Mouse (Mus musculus): ENCODE data around the gene Mypop. TPM values are rescaled to one million over a fixed set of nuclear protein-coding genes. Genes with fewer than 3 reads are reported as not detected.

Mypop gene
- polyA plus RNA-seq, 1 experiment from 2014 or later, result 4.9 TPM

- H3K9ac ChIP-seq (ENCODE audit: low read depth, low read length), result peak overlapping the region; percentile 54
- peak; percentile 30; the same call in 1 of the 2 replicates for ATAC-seq (ENCODE audit: low FRiP score, low TSS enrichment)
- under 1% methylated on average over 20 of the region's 21 CpGs for WGBS
Observed at GRCm38 (mm10) chr7:18958384-18958766, 32.7 kb upstream of the Mypop start.

GRCm38 (mm10) chr7:18959446-18959845, 31.6 kb upstream of the Mypop start:
- H3K4me1 ChIP-seq (ENCODE audit: control insufficient read depth, insufficient read depth, low read length), result peaks cover 4% of the 10 kb centered on the region; the same call in 1 of the 2 replicates
- no peak for ATAC-seq (ENCODE audit: low FRiP score, low TSS enrichment)
- H3K27ac ChIP-seq (ENCODE audit: low read depth, low read length), result no peak overlapping the region
- WGBS, result 51% methylated on average over 8 of the region's 8 CpGs
- H3K4me2 ChIP-seq (replicated peaks; ENCODE audit: low read depth, low read length), result no peak overlapping the region
- H3K9ac ChIP-seq (ENCODE audit: low read depth, low read length), result no peak overlapping the region
- H3K36me3 ChIP-seq (ENCODE audit: control insufficient read depth, insufficient read depth, low read length), result no peaks in the 10 kb centered on the region
- H3K4me3 ChIP-seq (ENCODE audit: low read length), result no peak overlapping the region
- no peaks in the 10 kb centered on the region for H3K9me3 ChIP-seq (ENCODE audit: control insufficient read depth, low read length)
- peaks cover 78% of the 10 kb centered on the region for H3K27me3 ChIP-seq (ENCODE audit: control insufficient read depth, insufficient read depth, low read length)

More at GRCm38 (mm10) chr7:18958384-18958766, 32.7 kb upstream of the Mypop start:
- no peak overlapping the region for H3K27ac ChIP-seq (ENCODE audit: low read depth, low read length)
- H3K9me3 ChIP-seq (ENCODE audit: control insufficient read depth, low read length), result no peaks in the 10 kb centered on the region
- peaks cover 68% of the 10 kb centered on the region for H3K27me3 ChIP-seq (ENCODE audit: control insufficient read depth, insufficient read depth, low read length)
- H3K4me1 ChIP-seq (ENCODE audit: control insufficient read depth, insufficient read depth, low read length), result peaks cover 4% of the 10 kb centered on the region; the same call in 1 of the 2 replicates
- peak overlapping the region; percentile 61 for H3K4me3 ChIP-seq (ENCODE audit: low read length)
- H3K4me2 ChIP-seq (replicated peaks; ENCODE audit: low read depth, low read length), result peak overlapping the region; percentile 99
- no peaks in the 10 kb centered on the region for H3K36me3 ChIP-seq (ENCODE audit: control insufficient read depth, insufficient read depth, low read length)

GRCm38 (mm10) chr7:18962171-18962792, 28.8 kb upstream of the Mypop start:
- H3K4me2 ChIP-seq (replicated peaks; ENCODE audit: low read depth, low read length), result peak overlapping the region; percentile 42

GRCm38 (mm10) chr7:18962795-18963194, 28.2 kb upstream of the Mypop start:
- peak overlapping the region; percentile 13 for H3K4me3 ChIP-seq (ENCODE audit: low read length)
- no peak for ATAC-seq (ENCODE audit: low FRiP score, low TSS enrichment)
- H3K27ac ChIP-seq (ENCODE audit: low read depth, low read length), result no peak overlapping the region
- peaks cover 4% of the 10 kb centered on the region; the same call in 1 of the 2 replicates for H3K4me1 ChIP-seq (ENCODE audit: control insufficient read depth, insufficient read depth, low read length)
- no peaks in the 10 kb centered on the region for H3K36me3 ChIP-seq (ENCODE audit: control insufficient read depth, insufficient read depth, low read length)
- no peak overlapping the region for H3K9ac ChIP-seq (ENCODE audit: low read depth, low read length)
- H3K4me2 ChIP-seq (replicated peaks; ENCODE audit: low read depth, low read length), result peak overlapping the region; percentile 42
- H3K27me3 ChIP-seq (ENCODE audit: control insufficient read depth, insufficient read depth, low read length), result peaks cover 81% of the 10 kb centered on the region
- no peaks in the 10 kb centered on the region for H3K9me3 ChIP-seq (ENCODE audit: control insufficient read depth, low read length)
- WGBS, result 3% methylated on average over 20 of the region's 20 CpGs

More at GRCm38 (mm10) chr7:18962171-18962792, 28.8 kb upstream of the Mypop start:
- H3K9me3 ChIP-seq (ENCODE audit: control insufficient read depth, low read length), result no peaks in the 10 kb centered on the region
- no peak for ATAC-seq (ENCODE audit: low FRiP score, low TSS enrichment)
- peaks cover 86% of the 10 kb centered on the region for H3K27me3 ChIP-seq (ENCODE audit: control insufficient read depth, insufficient read depth, low read length)
- peak overlapping the region; percentile 13 for H3K4me3 ChIP-seq (ENCODE audit: low read length)
- H3K36me3 ChIP-seq (ENCODE audit: control insufficient read depth, insufficient read depth, low read length), result no peaks in the 10 kb centered on the region
- peaks cover 4% of the 10 kb centered on the region; the same call in 1 of the 2 replicates for H3K4me1 ChIP-seq (ENCODE audit: control insufficient read depth, insufficient read depth, low read length)
- H3K9ac ChIP-seq (ENCODE audit: low read depth, low read length), result no peak overlapping the region
- under 1% methylated on average over 17 of the region's 17 CpGs for WGBS
- no peak overlapping the region for H3K27ac ChIP-seq (ENCODE audit: low read depth, low read length)

- WGBS, result 1% methylated on average over 19 of the region's 19 CpGs
Observed at GRCm38 (mm10) chr7:18963294-18963843, 27.7 kb upstream of the Mypop start.

GRCm38 (mm10) chr7:18965312-18965711, 25.7 kb upstream of the Mypop start:
- no peak for ATAC-seq (ENCODE audit: low FRiP score, low TSS enrichment)
- no peak overlapping the region for H3K27ac ChIP-seq (ENCODE audit: low read depth, low read length)
- peaks cover 63% of the 10 kb centered on the region for H3K27me3 ChIP-seq (ENCODE audit: control insufficient read depth, insufficient read depth, low read length)
- H3K4me2 ChIP-seq (replicated peaks; ENCODE audit: low read depth, low read length), result no peak overlapping the region
- no peaks in the 10 kb centered on the region for H3K9me3 ChIP-seq (ENCODE audit: control insufficient read depth, low read length)
- H3K4me3 ChIP-seq (ENCODE audit: low read length), result no peak overlapping the region
- WGBS, result 78% methylated on average over 5 of the region's 5 CpGs
- H3K9ac ChIP-seq (ENCODE audit: low read depth, low read length), result no peak overlapping the region
- H3K36me3 ChIP-seq (ENCODE audit: control insufficient read depth, insufficient read depth, low read length), result no peaks in the 10 kb centered on the region
- H3K4me1 ChIP-seq (ENCODE audit: control insufficient read depth, insufficient read depth, low read length), result peaks cover 4% of the 10 kb centered on the region; the same call in 1 of the 2 replicates

More at GRCm38 (mm10) chr7:18963294-18963843, 27.7 kb upstream of the Mypop start:
- Histone ChIP-seq H3K9ac (ENCODE audit: low read depth, low read length) (no peak overlapping the region), H3K36me3 (ENCODE audit: control insufficient read depth, insufficient read depth, low read length) (no peaks in the 10 kb centered on the region), H3K4me3 (ENCODE audit: low read length) (peak overlapping the region; percentile 15; the same call in 1 of the 2 replicates), H3K27ac (ENCODE audit: low read depth, low read length) (no peak overlapping the region), H3K4me1 (ENCODE audit: control insufficient read depth, insufficient read depth, low read length) (peaks cover 4% of the 10 kb centered on the region; the same call in 1 of the 2 replicates), H3K9me3 (ENCODE audit: control insufficient read depth, low read length) (no peaks in the 10 kb centered on the region), H3K27me3 (ENCODE audit: control insufficient read depth, insufficient read depth, low read length) (peaks cover 77% of the 10 kb centered on the region), H3K4me2 (replicated peaks; ENCODE audit: low read depth, low read length) (peak overlapping the region; percentile 42; the same call in 1 of the 2 replicates)
- no peak for ATAC-seq (ENCODE audit: low FRiP score, low TSS enrichment)

- H3K9ac ChIP-seq (ENCODE audit: low read depth, low read length), result no peak overlapping the region
- H3K27ac ChIP-seq (ENCODE audit: low read depth, low read length), result no peak overlapping the region
- H3K9me3 ChIP-seq (ENCODE audit: control insufficient read depth, low read length), result no peaks in the 10 kb centered on the region
- no peaks in the 10 kb centered on the region for H3K36me3 ChIP-seq (ENCODE audit: control insufficient read depth, insufficient read depth, low read length)
- 12% methylated on average over 8 of the region's 8 CpGs for WGBS
- no peak overlapping the region for H3K4me3 ChIP-seq (ENCODE audit: low read length)
- H3K27me3 ChIP-seq (ENCODE audit: control insufficient read depth, insufficient read depth, low read length), result peaks cover 40% of the 10 kb centered on the region
- H3K4me1 ChIP-seq (ENCODE audit: control insufficient read depth, insufficient read depth, low read length), result peaks cover 4% of the 10 kb centered on the region; the same call in 1 of the 2 replicates
- no peak for ATAC-seq (ENCODE audit: low FRiP score, low TSS enrichment)
- H3K4me2 ChIP-seq (replicated peaks; ENCODE audit: low read depth, low read length), result no peak overlapping the region
Observed at GRCm38 (mm10) chr7:18967603-18968002, 23.4 kb upstream of the Mypop start.

GRCm38 (mm10) chr7:18970956-18971355, 20.1 kb upstream of the Mypop start:
- Histone ChIP-seq H3K27ac (ENCODE audit: low read depth, low read length) (no peak overlapping the region), H3K27me3 (ENCODE audit: control insufficient read depth, insufficient read depth, low read length) (peaks cover 7% of the 10 kb centered on the region), H3K36me3 (ENCODE audit: control insufficient read depth, insufficient read depth, low read length) (no peaks in the 10 kb centered on the region), H3K4me2 (replicated peaks; ENCODE audit: low read depth, low read length) (no peak overlapping the region), H3K9ac (ENCODE audit: low read depth, low read length) (no peak overlapping the region), H3K4me3 (ENCODE audit: low read length) (no peak overlapping the region), H3K9me3 (ENCODE audit: control insufficient read depth, low read length) (no peaks in the 10 kb centered on the region), H3K4me1 (ENCODE audit: control insufficient read depth, insufficient read depth, low read length) (no peaks in the 10 kb centered on the region)
- no peak for ATAC-seq (ENCODE audit: low FRiP score, low TSS enrichment)
- 83% methylated on average over 3 of the region's 3 CpGs for WGBS

- H3K36me3 ChIP-seq (ENCODE audit: control insufficient read depth, insufficient read depth, low read length), result no peaks in the 10 kb centered on the region
- no peaks in the 10 kb centered on the region for H3K4me1 ChIP-seq (ENCODE audit: control insufficient read depth, insufficient read depth, low read length)
- no peak overlapping the region for H3K27ac ChIP-seq (ENCODE audit: low read depth, low read length)
- H3K27me3 ChIP-seq (ENCODE audit: control insufficient read depth, insufficient read depth, low read length), result no peaks in the 10 kb centered on the region; the same call in 1 of the 2 replicates
- H3K9me3 ChIP-seq (ENCODE audit: control insufficient read depth, low read length), result no peaks in the 10 kb centered on the region
- 92% methylated on average over 9 of the region's 9 CpGs for WGBS
- H3K4me3 ChIP-seq (ENCODE audit: low read length), result no peak overlapping the region
- ATAC-seq (ENCODE audit: low FRiP score, low TSS enrichment), result no peak
- H3K4me2 ChIP-seq (replicated peaks; ENCODE audit: low read depth, low read length), result no peak overlapping the region
- no peak overlapping the region for H3K9ac ChIP-seq (ENCODE audit: low read depth, low read length)
Observed at GRCm38 (mm10) chr7:18978381-18978780, 12.7 kb upstream of the Mypop start.

Measured in kidney, embryonic 14.5 days (tissue).